Mouse (Mus musculus) skeletal muscle tissue, adult 2 months (tissue): ENCODE measurements around the gene Snx21.
"Not testable (repeated sequence)": the region's sequence is repeated elsewhere in the genome, so short reads cannot be mapped to it uniquely, and the experiment has no call there.

Experiments used
- DNase-seq: peaks from one replicate; pipeline ENCODE4 v3.0.0-alpha.2; 2012; ENCODE audit warnings: low read depth, low spot score

Gene Snx21

DNA sequence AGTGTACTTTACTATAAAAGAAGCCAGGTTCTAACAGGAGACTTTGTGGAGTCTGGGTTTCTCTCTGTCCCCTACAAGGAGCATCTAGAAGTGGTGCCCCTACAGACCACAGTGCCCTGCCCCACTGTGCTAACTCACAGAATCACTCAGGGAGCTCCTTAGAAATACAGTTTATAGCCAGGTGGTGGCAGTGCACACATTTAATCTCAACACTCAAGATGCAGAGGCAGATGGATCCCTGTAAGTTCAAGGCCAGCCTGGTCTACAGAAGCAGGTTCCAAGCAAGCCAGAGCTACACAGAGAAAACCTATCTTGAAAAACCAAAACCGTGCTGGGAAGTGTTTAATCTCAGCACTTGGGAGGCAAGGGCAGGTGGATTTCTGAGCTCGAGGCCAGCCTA, 8.1 kb downstream of the Snx21 start:
- no peak for DNase-seq

DNA sequence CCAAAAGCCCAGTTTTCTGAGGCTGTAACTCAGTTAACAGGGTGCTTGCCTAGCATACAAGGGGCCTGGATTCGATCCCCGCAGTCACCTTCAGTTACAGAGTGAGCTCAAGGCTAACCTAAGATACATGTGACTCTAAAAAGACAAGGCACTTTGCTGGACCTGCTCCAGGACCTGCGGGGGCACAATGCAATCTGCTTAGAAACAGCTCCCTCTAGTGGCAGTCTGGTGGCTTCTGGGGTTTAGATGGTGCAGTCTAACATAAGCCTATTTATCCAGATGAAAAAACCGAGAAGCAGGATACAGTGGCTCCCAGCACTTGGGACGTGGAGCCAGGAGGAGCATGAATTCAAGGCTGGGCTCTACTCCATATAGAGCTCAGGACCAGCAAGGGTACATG, 8.7 kb downstream of the Snx21 start:
- DNase-seq, result peak; percentile 85

DNA sequence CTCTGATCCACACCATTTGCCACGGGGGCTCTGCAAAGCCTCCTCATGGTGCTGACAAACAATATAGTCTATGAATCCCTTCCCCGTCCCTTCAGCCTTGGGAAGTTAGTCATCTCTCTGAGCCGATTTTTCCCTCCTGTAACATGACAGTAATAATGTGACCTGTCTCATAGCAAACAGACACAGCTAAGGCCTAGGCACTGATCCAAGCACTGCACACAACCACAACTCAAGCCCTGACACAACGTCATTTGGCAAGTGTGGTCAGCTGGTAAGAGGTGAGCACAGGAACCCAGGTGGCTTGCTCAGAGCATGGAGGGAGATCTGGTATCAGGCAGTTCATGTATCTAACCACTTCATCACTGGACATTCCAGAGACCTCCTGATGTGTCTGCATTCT, 10.2 kb downstream of the Snx21 start:
- DNase-seq, result no peak

DNA sequence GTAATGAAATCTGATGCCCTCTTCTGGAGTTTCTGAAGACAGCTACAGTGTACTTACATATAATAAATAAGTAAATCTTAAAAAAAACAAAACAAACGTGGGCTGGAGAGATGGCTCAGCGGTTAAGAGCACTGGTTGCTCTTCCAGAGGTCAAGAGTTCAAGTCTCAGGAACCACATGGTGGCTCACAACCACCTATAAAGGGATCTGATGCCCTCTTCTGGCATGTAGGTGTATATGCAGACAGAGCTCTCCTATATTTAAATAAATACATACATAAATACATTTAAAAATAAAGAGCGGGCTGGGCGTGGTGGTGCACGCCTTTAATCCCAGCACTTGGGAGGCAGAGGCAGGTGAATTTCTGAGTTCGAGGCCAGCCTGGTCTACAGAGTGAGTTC, 12.9 kb downstream of the Snx21 start:
- DNase-seq, result not testable (repeated sequence)

DNA sequence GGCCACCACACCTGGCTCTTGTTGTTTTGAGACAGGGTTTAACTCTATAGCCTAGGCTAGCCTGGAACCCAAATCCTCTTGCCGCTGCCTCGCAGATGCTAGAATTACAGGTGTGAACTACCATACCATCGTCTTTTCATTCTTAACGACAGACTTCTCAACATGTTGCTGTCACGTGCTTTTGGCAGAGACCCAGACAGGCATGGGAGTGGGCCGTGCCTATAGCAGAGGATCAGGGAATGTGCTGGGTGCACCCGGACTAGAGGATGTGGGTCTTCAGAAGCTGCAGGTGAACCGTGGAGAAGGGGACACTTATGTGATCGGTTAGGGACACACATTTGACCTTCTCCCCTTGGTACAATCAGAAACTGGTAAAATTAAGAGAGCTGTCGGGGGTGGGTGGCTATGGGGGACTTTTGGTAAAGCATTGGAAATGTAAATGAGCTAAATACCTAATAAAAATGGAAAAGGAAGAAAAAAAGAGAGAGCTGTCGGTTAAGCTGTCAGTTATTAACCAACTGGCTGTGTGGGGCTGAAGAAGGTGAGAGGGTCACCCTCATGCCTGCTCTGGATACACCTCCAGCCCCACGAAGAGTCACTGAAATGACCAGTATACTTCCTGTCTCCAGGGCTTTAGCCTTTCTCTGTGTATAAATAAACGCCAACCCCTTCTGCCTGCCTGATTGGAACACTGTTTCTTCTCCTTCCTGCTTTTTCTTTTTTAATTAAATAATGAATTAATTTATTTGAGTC, 14.8 kb downstream of the Snx21 start:
- DNase-seq, result no peak

DNA sequence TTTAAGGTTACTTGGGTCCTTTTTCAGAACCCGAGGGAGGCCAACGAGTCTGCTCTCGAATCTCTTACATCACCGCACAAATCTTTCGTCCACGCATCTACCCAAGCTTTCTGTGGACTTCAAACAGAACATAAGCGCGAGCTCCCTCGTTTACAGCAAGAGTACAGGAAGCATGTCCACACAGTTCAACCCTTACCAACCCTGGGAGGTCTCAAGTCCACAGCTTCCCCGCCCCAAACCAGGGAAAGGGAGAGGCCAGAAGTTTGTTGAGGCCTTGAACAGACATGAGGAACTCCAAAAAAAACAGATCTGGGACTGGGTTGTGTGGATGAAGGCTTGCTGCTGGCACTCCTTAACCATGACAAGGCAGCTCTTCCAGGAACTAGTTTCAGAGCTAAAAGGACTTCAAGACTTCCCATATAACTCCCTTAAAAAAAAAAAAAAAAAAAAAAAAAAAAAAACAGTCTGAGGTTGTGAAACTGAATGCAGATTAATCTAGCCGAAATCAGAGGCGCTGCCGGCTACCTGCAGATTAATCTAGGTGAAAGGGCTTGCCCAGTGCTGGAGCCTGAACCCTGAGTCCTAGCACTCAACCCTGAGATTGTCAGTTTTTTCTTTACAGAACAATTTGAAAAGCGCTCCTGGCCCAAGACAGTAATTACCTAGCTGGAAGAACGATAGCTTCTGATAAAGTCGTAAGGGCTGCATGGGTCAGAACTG, 17.7 kb downstream of the Snx21 start:
- DNase-seq, result no peak

DNA sequence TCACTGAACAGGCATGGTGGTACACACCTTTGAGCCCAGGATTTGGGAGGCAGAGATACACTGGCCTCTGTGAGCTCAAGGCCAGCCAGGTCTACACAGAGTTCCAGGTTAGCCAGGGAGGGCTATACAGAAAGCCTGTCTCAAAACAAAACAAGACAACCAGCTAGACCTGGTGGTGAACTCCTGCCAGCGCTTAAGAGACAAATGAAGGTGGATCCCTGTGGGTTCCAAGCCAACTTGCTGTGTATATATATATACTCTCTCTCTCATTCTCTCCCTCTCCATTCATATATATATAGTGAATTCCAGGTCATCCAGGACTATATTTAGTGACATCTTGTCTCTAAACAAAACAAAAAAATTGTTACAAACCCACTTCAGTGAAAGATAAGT, 18.3 kb downstream of the Snx21 start:
- DNase-seq, result no peak

DNA sequence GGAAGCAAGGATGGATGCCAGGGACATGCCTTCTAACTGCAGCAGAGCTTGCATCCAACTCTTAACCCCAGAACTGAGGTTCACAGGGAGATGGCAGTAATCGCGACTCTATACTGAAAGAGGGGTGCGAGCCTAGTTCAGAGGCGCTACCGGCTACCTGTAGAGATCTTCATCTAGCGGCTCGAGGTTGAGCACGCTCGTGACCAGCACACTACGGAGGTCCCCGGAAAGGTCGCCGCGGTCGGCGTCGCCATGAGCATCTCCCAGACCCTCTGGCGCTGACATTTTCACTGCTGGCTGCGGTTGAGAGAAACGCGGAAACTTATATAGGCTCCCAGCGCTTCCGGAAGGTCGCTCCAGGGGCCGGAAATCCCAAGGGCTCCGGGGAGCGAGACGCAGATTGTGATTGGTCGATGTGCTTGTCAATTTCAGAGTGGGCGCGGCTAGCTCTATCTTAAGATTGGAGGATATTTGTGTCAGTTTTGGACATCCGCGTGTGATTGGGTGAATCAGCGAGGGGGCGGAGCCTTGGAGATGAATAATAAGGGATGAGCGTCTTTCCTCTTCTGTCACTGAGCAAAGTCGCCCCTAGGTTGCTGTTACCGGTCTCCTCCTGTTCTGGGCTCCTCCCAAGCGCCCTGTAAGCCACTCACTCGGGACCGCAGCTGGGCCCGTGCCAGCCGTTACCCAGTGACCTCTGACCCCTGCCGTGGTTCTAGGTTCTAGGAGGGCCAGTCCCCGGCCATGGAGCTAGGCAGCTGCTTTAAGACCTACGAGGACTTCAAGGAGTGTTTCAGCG, 19.1 kb downstream of the Snx21 start, which contains the start of the genes Acot8 and Zswim3:
Gene Acot8 (minus strand): TSS at position 350 of the 799 bp plus-strand sequence.
Gene Zswim3 (plus strand): TSS at position 566 of the 799 bp plus-strand sequence.
- peak; percentile 98 for DNase-seq

DNA sequence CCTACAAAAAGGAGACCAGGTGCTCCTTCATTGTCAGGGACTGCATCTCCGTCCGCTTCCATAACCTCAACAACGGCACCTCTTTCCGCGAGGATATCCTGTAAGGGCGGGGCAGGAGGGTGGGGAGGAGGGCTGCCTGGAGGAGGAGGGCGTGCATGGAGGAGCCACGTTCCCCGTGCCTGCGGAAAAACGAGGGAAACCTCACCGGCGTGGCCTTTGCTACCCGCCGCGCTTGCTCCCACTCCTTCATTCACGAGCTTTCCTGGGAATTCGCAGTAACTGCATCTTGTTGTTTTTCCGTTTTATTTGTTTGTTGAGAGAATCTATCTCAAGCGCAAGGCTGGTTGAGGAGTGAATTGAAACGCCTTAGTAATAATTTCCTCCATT, 19.7 kb downstream of the Snx21 start:
- no peak for DNase-seq

DNA sequence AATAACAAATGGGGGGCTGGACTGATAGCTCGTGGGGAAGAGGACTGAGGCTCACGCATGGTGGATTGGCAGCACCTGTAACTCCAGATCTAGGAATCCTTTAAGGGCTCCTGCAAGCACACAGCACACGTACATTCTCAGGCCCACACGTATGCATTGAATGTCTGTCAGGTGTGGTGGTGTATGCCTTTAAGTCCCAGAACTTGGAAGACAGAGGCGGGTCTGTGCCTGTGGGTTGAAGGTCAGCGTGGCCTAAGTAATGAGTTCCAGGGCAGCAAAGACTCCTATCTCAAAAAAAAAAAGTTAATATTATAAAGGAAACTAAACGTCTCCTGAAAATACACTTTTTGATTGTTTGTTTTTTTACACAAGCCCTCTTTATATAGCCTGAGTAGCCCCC, 21.0 kb downstream of the Snx21 start:
- no peak for DNase-seq

DNA sequence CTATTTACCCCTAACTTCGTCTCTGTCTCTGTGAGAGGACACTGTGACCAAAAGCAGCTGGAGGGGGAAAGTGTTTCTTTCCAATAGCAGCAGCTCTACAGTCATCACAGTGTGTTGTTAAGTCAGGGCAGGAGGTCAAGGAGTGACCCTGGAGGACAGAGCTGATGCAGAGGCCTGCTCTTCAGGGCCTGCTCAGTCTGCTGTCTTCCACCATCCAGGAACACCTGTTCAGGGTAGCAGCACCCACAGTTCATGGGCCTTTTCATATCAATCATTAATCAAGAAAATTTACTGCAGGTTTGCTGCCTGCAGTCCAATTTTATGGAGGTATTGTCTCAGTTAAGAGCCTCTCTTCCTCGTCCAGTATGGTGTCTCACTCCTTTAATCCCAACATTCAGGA, 27.9 kb downstream of the Snx21 start:
- no peak for DNase-seq

DNA sequence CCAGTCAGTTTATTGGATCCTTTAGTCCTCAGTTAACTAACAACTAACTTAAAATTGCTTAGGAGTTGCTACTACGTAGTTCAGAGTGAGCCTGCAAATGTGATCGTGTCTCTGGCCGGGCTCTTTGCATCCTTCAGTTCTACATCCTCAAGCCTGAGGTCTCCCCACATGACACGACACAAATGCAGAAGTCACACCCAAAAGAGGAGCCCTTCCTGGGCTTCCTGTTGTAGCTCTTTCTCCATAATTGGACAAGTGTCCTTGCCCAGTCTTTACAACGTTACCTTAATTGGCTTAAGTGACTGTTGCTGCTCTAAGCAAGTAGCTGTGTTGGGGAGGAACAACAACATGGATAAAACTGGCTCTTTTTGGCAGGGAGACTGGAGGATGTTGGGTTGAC, 29.7 kb downstream of the Snx21 start:
- DNase-seq, result no peak

DNA sequence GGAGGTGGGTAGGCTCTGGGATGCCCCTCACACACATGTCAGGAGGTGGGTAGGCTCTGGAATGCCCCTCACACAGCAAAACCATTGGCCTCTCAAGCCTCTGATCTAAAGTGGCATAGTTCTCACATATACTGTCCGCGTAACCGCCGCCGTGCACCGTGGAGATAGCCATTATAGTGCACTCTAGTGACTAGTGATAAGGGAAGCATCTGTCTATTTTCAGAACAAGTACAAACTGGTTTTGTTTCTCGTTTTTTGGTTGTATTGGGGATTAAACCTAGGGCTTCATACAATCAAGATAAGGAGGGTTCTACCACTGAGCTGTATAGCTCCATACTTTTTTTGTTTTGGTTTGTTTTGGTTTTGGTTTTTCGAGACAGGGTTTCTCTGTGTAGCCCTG, 30.2 kb downstream of the Snx21 start:
- no peak for DNase-seq

DNA sequence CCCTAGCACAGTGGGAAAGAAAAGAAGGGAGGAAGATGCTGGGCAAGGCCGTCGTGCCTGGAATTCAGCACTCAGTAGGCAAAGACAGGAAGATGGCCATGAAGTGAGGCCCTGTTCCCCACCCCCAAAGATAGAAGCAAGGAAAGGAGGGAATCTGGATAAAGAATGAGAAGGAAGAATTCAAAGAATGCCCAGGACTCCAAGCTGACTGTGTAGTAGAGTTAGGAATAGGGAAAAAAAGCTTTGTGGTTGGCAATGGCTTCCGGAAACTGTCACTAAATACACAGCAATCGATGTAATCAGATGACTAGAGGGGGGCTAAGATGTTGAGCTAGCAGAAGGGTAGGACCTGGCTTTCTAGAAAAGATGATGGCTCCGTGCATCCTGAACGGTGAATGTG, 31.6 kb downstream of the Snx21 start:
- DNase-seq, result no peak

DNA sequence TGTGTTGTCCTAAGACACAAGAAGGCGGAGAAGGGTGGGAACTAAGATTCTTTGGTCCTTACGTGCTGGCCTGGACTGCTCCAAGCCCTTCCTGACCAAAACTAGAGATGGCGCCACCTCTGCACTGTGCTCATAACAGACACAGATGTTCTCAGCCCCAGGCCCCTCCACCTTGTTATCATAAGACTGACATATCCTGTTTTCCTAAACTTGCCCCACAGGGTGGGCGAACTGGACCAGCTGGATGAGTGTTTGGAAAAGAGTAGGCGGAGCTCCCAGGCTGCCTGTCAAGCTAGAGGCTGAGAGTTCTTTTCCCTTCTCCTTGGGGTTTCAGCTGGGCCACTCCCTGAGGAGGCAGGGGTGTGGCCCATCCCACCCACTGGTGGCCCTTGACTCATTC, 32.1 kb downstream of the Snx21 start:
- DNase-seq, result no peak

DNA sequence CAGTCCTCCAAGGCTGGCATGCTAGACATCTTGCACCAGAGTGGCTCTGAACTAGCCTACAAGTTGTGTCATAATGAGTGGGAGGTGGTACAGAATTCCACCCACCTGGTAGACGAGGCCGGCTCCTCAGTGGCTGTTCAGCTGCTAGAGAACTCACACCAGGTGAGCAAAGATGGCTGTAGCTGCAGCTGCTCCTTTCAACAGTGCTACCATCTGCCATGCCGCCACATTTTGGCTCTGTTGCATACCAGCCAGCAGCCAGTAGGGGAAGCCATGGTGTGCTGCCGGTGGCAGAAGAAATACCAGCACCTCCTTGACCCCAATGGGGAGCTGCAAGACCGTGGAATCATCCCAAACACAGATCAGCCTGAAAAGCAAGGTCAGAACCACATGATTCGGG, 35.4 kb downstream of the Snx21 start:
- DNase-seq, result no peak

DNA sequence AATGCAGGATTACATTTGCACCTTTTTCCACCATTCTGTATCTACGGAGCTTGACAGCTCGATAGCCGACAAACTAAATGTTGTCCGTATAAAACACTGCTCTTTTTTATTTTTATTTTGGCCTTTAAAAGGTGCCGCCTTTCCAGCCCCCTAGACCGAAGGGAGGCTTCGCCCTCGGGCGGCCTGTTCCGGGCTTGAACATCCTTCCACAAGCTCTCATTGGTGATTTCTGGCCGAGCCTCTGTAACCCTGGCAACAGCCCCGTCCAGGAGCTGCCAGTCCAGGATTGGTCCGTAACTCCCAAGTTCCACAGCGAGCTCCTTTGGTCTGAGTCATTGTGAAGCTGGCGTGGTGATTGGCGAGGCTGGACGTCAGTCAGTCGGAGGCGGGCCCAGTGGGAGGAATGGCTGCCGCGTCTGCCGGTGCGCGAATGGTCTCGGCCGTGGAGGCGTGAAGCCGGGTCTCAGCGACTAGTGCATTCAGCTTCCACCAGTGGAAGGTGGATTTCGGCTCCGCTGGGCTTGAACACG, 37.1 kb downstream of the Snx21 start, which contains the start of gene Zswim1:
Gene Zswim1 (plus strand): TSS at position 51 of the 530 bp plus-strand sequence.
- peak; percentile 98 for DNase-seq

DNA sequence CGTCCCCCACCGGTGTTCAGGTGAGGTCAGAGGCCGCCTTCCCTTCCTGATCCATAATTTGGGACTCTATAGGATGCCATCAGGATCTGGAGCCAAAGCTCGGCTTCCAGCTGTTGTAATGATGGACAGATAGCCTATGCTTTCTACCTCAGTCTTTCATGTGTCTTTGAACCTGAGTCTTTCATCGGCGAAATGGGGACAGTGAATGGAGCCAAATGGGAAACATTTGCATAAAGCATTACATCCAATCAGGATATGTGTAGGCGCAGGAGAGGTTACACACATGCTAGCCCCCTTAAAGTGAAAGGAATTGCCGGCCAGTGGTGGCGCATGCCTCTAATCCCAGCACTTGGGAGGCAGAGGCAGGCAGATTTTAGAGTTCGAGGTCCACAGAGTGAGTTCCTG, 37.6 kb downstream of the Snx21 start:
- no peak for DNase-seq

DNA sequence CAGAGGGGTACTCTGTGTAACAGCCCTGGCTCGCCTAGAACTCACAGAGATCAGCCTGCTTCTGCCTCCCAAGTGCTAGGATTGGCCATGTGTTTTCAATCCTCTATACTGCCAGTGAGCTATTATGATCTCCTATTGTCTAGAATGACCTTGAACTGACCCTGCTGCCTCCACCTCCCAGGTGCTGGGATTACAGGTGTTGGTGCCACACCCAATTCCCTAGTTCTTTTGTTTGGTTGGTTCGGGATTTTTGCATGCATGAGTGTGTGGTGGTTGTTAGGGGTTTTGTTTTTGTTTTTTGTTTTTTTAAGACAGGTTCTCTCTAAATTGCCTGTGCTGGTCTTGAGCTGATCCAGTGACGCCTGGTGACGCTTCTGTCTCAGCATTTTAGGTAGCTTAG, 38.3 kb downstream of the Snx21 start:
- DNase-seq, result no peak

DNA sequence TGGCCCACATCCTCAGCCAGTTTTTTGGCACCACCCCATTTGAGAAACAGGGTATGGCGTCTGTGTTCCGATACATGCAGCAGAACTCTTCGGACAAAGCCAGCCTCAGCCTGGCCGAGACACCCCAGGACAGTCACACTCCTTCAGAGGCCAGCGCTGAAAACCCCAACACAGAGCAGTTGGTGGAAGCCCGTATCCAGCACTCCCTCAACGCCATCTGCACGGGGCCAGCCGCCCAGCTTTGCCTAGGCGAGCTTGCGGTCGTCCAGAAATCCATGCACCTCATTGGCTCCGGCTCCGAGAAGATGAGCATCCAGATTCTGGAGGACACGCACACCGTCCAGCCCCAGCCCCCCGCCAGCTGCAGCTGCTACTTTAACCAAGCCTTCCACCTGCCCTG, 39.9 kb downstream of the Snx21 start:
- no peak for DNase-seq

DNA sequence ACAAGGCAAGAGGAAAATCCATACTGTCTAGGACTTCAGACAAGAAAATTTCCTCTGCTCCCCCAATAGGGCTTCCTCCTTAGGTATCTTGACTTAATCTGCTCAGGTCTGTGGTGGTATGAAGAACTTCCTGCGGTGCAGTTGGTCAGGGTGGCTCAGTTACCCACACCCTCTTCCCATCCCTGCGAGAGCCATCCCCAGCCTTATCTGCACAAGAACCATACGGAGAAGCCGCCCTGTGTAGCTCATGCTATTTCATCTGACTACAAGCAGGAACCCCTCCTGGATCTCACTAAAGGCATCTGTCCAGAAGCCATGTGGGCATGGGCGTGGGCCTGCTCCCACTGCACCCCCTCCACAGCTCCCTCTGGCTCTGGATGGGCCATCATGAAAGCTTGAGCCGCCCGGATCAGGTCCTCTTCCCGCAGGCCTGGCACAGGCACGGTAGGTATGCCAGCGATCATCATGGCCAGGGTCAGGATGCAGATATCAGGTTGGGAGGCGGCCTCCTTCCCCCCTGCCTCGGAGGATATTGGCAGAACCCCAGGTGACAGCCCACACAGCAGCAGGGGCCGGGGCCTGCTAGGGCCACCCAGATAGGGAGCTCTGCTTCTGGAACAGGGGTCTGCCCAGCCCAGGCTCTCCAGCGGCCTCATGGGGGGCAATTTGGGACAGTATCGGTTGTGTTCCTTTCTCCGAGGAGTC, 41.7 kb downstream of the Snx21 start:
- no peak for DNase-seq
